Mouse (Mus musculus): ENCODE measurements at regions not wholly inside any gene's neighbourhood (a gene's known extent, or its start where the extent isn't known, plus 50 kb on each side); places are given as distances from the start of the nearest gene placed in this dataset.
"Not testable (repeated sequence)": the region's sequence is repeated elsewhere in the genome, so short reads cannot be mapped to it uniquely, and the experiment has no call there.

DNA sequence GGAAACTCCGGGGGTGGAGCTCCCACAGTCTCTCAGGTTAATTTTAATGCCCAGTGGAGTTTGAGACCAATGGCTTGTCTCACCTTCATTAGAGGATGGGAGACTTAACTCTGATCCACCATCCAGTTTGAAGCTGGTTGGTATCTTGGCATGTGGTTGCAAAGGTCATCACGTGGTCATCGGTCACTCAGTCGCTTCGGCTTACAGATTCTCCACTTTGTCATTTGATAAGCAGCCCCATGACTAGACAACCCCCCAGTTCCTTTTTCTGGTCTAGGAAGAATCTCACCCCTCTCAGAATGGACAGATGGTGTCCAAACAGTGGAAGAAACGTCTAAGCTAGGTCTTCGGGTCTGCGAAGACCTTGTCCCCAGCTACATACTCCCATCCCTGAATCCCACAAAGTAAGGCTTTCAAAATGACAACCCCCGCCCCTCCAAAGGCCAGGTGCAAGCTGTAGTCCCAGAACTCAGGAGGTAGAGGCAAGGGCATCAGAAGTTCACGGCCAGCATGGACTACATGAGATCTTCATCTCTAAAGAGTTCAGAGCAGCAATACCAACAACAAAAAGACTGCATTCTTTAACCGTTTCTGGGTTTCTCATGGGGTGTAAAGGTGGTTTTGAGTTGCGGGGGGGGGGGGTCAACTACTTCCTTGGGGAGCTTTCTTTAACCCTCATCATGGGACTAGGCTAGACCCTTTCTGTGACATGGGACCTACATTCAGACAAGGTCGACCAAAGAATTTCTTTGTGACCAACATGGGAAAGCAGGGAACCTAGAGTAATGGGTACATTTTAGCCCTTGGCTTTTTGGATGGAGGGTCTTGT lies 60.6 kb upstream of the Cpm start:
- DNase-seq, result no peak
- intact Hi-C loops (cut with DNase I; ENCODE audit: low total_unique reads), result no loop called here

- intact Hi-C loops (cut with DNase I; ENCODE audit: low total_unique reads), result no loop called here
These were observed 61.2 kb upstream of the Cpm start for GRCm38 (mm10) chr10:117568138-117568387.

DNA sequence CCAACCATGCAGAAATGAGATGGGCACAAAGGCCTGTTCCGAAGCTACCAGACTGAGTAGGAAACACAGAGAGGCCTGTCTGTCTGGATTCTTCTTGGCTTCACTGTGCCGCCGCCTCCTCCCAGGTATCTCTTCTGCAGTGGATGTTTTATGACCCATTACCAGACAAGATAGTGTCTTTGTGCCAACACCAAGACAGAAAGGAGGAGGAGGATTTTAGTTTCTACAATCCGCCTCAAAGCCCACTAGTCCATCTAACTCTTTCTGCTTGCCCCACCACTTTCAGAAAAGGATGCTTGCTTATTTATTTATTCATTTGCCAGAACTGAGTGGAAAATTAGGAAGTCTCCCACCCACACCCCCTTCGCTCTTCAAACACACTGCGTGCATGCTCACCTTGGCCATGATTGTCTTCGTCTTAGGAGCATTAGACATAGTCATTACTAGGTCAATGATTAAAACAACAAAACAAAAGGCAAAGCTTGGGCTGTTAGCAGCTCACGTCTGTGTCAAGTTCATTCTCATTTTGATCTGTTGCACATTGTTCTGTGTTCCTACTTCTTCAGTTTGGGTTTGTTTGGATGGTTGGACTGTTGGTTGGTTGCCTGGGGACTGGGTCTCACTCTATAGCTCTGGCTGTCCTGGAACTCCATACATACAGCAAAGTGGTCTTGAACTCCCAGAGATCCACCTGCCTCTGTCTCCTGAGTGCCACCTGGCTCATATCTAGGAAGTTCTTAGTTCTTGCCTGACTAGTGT lies 61.7 kb upstream of the Cpm start:
- no peak for DNase-seq
- intact Hi-C loops (cut with DNase I; ENCODE audit: low total_unique reads), result no loop called here

More at GRCm38 (mm10) chr10:117568138-117568387, 61.2 kb upstream of the Cpm start:
- DNase-seq, result no peak

- intact Hi-C loops (cut with DNase I; ENCODE audit: low total_unique reads), result no loop called here
- no peak for DNase-seq
These were observed 62.5 kb upstream of the Cpm start for GRCm38 (mm10) chr10:117566648-117567378.

- intact Hi-C loops (cut with DNase I; ENCODE audit: low total_unique reads), result no loop called here
- no peak for DNase-seq
These were observed 63.1 kb upstream of the Cpm start for GRCm38 (mm10) chr10:117566204-117566603.

- no peak for DNase-seq
- intact Hi-C loops (cut with DNase I; ENCODE audit: low total_unique reads), result no loop called here
These were observed 63.7 kb upstream of the Cpm start for GRCm38 (mm10) chr10:117565529-117566086.

GRCm38 (mm10) chr10:117565110-117565509 lies 64.2 kb upstream of the Cpm start:
- DNase-seq, result no peak
- intact Hi-C loops (cut with DNase I; ENCODE audit: low total_unique reads), result no loop called here

DNA sequence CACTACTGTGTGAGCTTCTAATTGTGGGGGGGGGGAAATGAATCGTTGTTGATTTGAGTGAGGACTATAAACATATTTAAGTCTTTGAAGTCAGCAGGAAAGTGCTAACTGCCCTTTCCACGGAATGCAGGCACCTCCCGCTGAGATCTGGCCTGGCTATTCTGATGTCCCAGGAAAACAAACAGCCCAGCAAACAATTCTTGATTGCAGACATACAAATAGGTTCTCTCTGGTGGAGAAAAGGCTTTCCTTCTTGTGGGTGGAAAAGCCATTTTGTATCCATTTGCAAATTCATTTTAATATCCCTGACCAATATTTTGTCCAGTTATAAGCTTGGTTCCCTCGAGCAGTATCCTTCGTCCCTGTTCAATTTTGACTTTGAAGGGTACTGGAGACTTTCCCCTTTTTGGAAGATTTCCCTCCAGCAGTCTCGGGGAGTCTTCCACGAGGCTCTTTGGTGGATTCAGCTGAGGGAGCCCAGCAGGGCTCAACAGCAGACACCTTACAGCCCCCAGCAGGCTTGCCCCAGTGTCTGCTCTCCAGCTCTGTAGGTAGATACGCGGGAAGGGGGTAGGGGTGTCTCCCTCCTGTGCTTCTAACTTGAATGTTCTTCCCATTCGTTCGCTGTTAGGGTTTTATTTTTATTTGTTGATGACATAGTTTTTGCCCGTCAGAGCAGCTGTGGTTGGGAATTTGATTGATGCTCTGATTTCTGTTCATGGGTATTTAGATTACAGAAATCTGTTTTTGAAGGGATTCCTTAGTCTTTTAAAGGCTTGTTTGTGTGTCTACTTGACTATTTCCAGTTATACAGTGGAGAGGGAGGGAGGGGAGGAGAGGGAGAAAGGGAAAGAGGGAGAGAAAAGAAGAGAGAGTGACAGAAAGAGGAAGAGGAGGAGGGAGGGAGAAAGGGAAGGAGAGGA lies 64.9 kb upstream of the Cpm start:
- intact Hi-C loops (cut with DNase I; ENCODE audit: low total_unique reads), result no loop called here
- no peak for DNase-seq

GRCm38 (mm10) chr10:117563429-117564117 lies 65.7 kb upstream of the Cpm start:
- intact Hi-C loops (cut with DNase I; ENCODE audit: low total_unique reads), result no loop called here

GRCm38 (mm10) chr10:117562850-117563248 lies 66.5 kb upstream of the Cpm start:
- DNase-seq; intact Hi-C loops (cut with DNase I; ENCODE audit: low total_unique reads): not testable (repeated sequence)

More at GRCm38 (mm10) chr10:117563429-117564117, 65.7 kb upstream of the Cpm start:
- DNase-seq, result no peak

GRCm38 (mm10) chr10:117561909-117562849 lies 67.1 kb upstream of the Cpm start:
- intact Hi-C loops (cut with DNase I; ENCODE audit: low total_unique reads), result no loop called here
- DNase-seq, result no peak

GRCm38 (mm10) chr10:117561279-117561820 lies 68.0 kb upstream of the Cpm start:
- intact Hi-C loops (cut with DNase I; ENCODE audit: low total_unique reads), result no loop called here
- DNase-seq, result no peak

- intact Hi-C loops (cut with DNase I; ENCODE audit: low total_unique reads), result no loop called here
These were observed 68.7 kb upstream of the Cpm start for GRCm38 (mm10) chr10:117560396-117561278.

GRCm38 (mm10) chr10:117559615-117560395 lies 69.5 kb upstream of the Cpm start:
- DNase-seq, result no peak
- intact Hi-C loops (cut with DNase I; ENCODE audit: low total_unique reads), result no loop called here

More at GRCm38 (mm10) chr10:117560396-117561278, 68.7 kb upstream of the Cpm start:
- no peak for DNase-seq

DNA sequence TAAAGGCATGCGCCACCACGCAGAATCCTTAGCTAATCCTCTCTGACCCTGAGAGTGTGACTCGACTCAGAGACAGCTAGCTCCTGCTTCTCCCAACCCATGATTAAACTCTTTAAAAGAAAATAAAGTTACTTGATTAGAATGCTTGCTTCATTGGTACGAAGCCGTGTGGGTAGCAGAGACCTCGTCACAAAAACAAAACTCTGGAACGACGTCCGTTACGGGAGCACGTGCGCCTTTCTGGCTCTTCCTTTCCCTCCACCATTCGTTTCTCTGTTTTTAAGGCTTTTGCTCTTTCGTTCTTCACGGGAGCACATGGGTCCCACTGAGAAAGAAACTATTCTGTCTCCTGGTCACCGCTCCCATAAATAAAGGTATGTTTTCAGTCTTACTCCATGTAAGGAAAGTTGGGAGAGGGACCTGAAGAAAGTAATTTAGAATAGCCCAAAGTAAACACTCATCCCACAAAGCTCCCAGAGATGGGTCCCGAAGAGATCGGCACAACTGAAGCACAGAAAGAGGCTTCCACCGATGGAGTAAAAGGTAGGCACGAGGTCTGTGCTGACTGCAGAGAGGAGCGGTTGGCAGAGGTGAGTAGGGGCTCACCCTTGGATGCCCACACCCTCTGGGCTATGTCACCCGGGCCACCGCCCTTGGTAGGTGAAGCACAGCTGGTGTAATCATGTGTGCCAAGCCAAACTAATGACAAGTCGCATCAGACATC lies 70.2 kb upstream of the Cpm start:
- no peak for DNase-seq
- intact Hi-C loops (cut with DNase I; ENCODE audit: low total_unique reads), result no loop called here

Measured in gastrocnemius, postnatal 14 days (tissue).